In genomic region chr10:93239201-93239806, GRCm38 (mm10) we compare ENCODE assay signal across 26 mouse cellular contexts.
DNase-seq lines count a peak whose midpoint lies in the region; ATAC-seq and TF ChIP-seq lines count a peak whose summit lies in the region.
"Had no signal": no experiment of that assay in that cellular context is flagged by ENCODE, and none has a peak within 500 bp of the region (broad histone marks: within the 10 kb centered on the region; RNA-seq: fewer than 3 reads in every experiment).

No protein-coding gene starts in this region.

- no peak overlapping the region for H3K27ac ChIP-seq in heart, embryonic 10.5 days
- no peak overlapping the region for H3K27ac ChIP-seq in kidney, embryonic 14.5 days (ENCODE audit: low read depth, low read length)
- no peak overlapping the region for H3K27ac ChIP-seq in kidney, adult 2 months (ENCODE audit: insufficient read depth, low read depth, low read length)
- H3K27ac ChIP-seq: forebrain, embryonic 13.5 days; limb, embryonic 10.5 days; limb, embryonic 15.5 days; liver, embryonic 14.5 days; macrophage; midbrain, embryonic 10.5 days; midbrain, embryonic 15.5 days; neural tube, embryonic 15.5 days had no signal

- no peak for TF ChIP-seq POLR2A in kidney, adult 2 months (IDR thresholded peaks at IDR 0.05; ENCODE audit: low read depth, low read length)

- DNase-seq in heart, embryonic 10.5 days (ENCODE audit: low spot score) = peak; percentile 70
- no peak for DNase-seq in heart, adult 8-10 months (ENCODE audit: low spot score)
- DNase-seq in kidney, adult 8-10 months = no peak
- peak; percentile 34 for DNase-seq in kidney, postnatal 14 days
- DNase-seq in kidney, adult 2 months = no peak
- DNase-seq: adrenal gland, postnatal 25 days; B cell, adult 2 months; cerebellum, adult 11-12 months; cerebellum, postnatal 10 days; gastrocnemius, postnatal 10 days; layer of hippocampus, adult 9-11 months; retina, postnatal 1 day; right cerebral cortex, postnatal 14 days; thymus, postnatal 4 days had no signal

- 0 out of 2 replicates have a peak, but pooled peaks have one; percentile 46 for ATAC-seq in kidney, embryonic 14.5 days (ENCODE audit: low FRiP score, low TSS enrichment)
- ATAC-seq: forebrain, embryonic 13.5 days; hindbrain, embryonic 16.5 days; intestine, embryonic 16.5 days; lung, postnatal 0 days; midbrain, embryonic 15.5 days had no signal

- no peak for TF ChIP-seq CTCF in kidney, adult 2 months (conservative IDR thresholded peaks at IDR 0.05; ENCODE audit: insufficient read depth, insufficient read length, low read depth, low read length)

- H3K36me3 ChIP-seq in heart, embryonic 10.5 days = peaks cover 48% of the 10 kb centered on the region
- peaks cover 44% of the 10 kb centered on the region for H3K36me3 ChIP-seq in kidney, embryonic 14.5 days (ENCODE audit: control insufficient read depth, insufficient read depth, low read length)
- peaks cover 2% of the 10 kb centered on the region; the same call in 1 of the 2 replicates for H3K36me3 ChIP-seq in kidney, adult 2 months (ENCODE audit: control insufficient read depth, insufficient read depth, low read length)

- no peak overlapping the region for H3K9ac ChIP-seq in kidney, embryonic 14.5 days (ENCODE audit: low read depth, low read length)
- H3K9ac ChIP-seq: forebrain, embryonic 13.5 days; limb, embryonic 15.5 days; liver, embryonic 14.5 days; midbrain, embryonic 15.5 days; neural tube, embryonic 15.5 days had no signal

- no peak overlapping the region for H3K4me3 ChIP-seq in heart, embryonic 10.5 days
- H3K4me3 ChIP-seq in kidney, embryonic 14.5 days (ENCODE audit: low read length) = no peak overlapping the region
- no peak overlapping the region for H3K4me3 ChIP-seq in kidney, adult 2 months (ENCODE audit: insufficient read depth, low read depth, low read length)
- H3K4me3 ChIP-seq: forebrain, embryonic 13.5 days; limb, embryonic 10.5 days; limb, embryonic 15.5 days; midbrain, embryonic 10.5 days; midbrain, embryonic 15.5 days; neural tube, embryonic 15.5 days had no signal

- no peak overlapping the region for H3K4me2 ChIP-seq in kidney, embryonic 14.5 days (replicated peaks; ENCODE audit: low read depth, low read length)
- H3K4me2 ChIP-seq: forebrain, embryonic 13.5 days; limb, embryonic 15.5 days; midbrain, embryonic 15.5 days; neural tube, embryonic 15.5 days had no signal

- WGBS in heart, embryonic 10.5 days = 51% methylated on average over 9 of the region's 9 CpGs
- 36% methylated on average over 9 of the region's 9 CpGs for WGBS in kidney, embryonic 14.5 days
- 47% methylated on average over 9 of the region's 9 CpGs for WGBS in kidney, adult 2 months

- no peaks in the 10 kb centered on the region for H3K27me3 ChIP-seq in heart, embryonic 10.5 days (ENCODE audit: insufficient read depth, poor library complexity, severe bottlenecking)
- no peaks in the 10 kb centered on the region for H3K27me3 ChIP-seq in kidney, embryonic 14.5 days (ENCODE audit: control insufficient read depth, insufficient read depth, low read length)
- H3K27me3 ChIP-seq in kidney, adult 2 months (replicated peaks; ENCODE audit: control insufficient read depth, insufficient read depth, low read length) = no peaks in the 10 kb centered on the region
- H3K27me3 ChIP-seq: forebrain, embryonic 13.5 days; limb, embryonic 15.5 days; midbrain, embryonic 15.5 days; neural tube, embryonic 15.5 days had no signal

- peaks cover 3% of the 10 kb centered on the region; the same call in 1 of the 2 replicates for H3K4me1 ChIP-seq in heart, embryonic 10.5 days
- H3K4me1 ChIP-seq in kidney, embryonic 14.5 days (ENCODE audit: control insufficient read depth, insufficient read depth, low read length) = no peaks in the 10 kb centered on the region
- no peaks in the 10 kb centered on the region for H3K4me1 ChIP-seq in kidney, adult 2 months (ENCODE audit: control insufficient read depth, insufficient read depth, low read length)
- H3K4me1 ChIP-seq: limb, embryonic 10.5 days; limb, embryonic 15.5 days; midbrain, embryonic 15.5 days; neural tube, embryonic 15.5 days had no signal

- H3K9me3 ChIP-seq in heart, embryonic 10.5 days = no peaks in the 10 kb centered on the region
- no peaks in the 10 kb centered on the region for H3K9me3 ChIP-seq in kidney, embryonic 14.5 days (ENCODE audit: control insufficient read depth, low read length)
- H3K9me3 ChIP-seq: forebrain, embryonic 13.5 days; limb, embryonic 10.5 days; limb, embryonic 15.5 days; midbrain, embryonic 10.5 days; midbrain, embryonic 15.5 days; neural tube, embryonic 15.5 days had no signal

Comparison
In these comparisons a context has a peak if more than half of its experiments do, and no peak if none do; other contexts are left out.
1. DNase-seq: peak in heart, embryonic 10.5 days (single experiment) and kidney, postnatal 14 days (single experiment); none in heart, adult 8-10 months (single experiment), kidney, adult 8-10 months (0 of 2) and kidney, adult 2 months (single experiment).